In genomic region chr14:74905990-74906389, GRCm38 (mm10) we compare ENCODE assay signal across 21 mouse cellular contexts. TPM values are rescaled to one million over a fixed set of nuclear protein-coding genes. Genes with fewer than 3 reads are reported as not detected.
A peak's percentile ranks its signal among the peaks of the same experiment; 100 is the strongest.
DNase-seq lines count a peak whose midpoint lies in the region; ATAC-seq and TF ChIP-seq lines count a peak whose summit lies in the region.
"Had no signal": no experiment of that assay in that cellular context is flagged by ENCODE, and none has a peak within 500 bp of the region (broad histone marks: within the 10 kb centered on the region; RNA-seq: fewer than 3 reads in every experiment).

No protein-coding gene starts in this region.

- ATAC-seq in lung, postnatal 0 days, result no peak
- ATAC-seq in common myeloid progenitor, adult 5-6 weeks (replicated peaks; ENCODE audit: low read depth, poor library complexity, severe bottlenecking), result peak; percentile 71
- ATAC-seq: forebrain, embryonic 16.5 days; midbrain, embryonic 13.5 days had no signal

- H3K4me1 ChIP-seq in lung, postnatal 0 days (ENCODE audit: insufficient read depth, low read depth, low read length), result peaks cover 18% of the 10 kb centered on the region
- peaks cover 19 to 76% of the 10 kb centered on the region in 2 experiments for H3K4me1 ChIP-seq in CH12.LX (ENCODE audit: control insufficient read depth in 1 of 2, insufficient read depth in 2 of 2)
- peaks cover 33% of the 10 kb centered on the region for H3K4me1 ChIP-seq in small intestine, adult 2 months (ENCODE audit: control insufficient read depth, insufficient read depth, insufficient read length, low read length)

- in situ Hi-C loops in CH12.LX (cut with MboI; ENCODE audit: low pct_ligation_motif_present, low pct_unique_long_range_greater_than_20kb, low sequenced_read_pairs), result no loop called here

- H3K9ac ChIP-seq in lung, postnatal 0 days (replicated peaks; ENCODE audit: low read depth), result no peak overlapping the region
- H3K9ac ChIP-seq in CH12.LX (ENCODE audit: insufficient read depth, low read depth), result peak overlapping the region; percentile 53
- H3K9ac ChIP-seq: embryonic facial prominence, embryonic 13.5 days; hindbrain, embryonic 14.5 days; limb, embryonic 13.5 days; liver, embryonic 14.5 days; midbrain, embryonic 13.5 days; neural tube, embryonic 15.5 days had no signal

- no peak overlapping the region for H3K4me3 ChIP-seq in lung, postnatal 0 days (ENCODE audit: low read depth, low read length)
- H3K4me3 ChIP-seq in CH12.LX (replicated peaks in 1 of 3; ENCODE audit: low read depth in 2 of 3, low read length in 2 of 3, poor library complexity in 1 of 3), result no peak overlapping the region
- H3K4me3 ChIP-seq in small intestine, adult 2 months (ENCODE audit: low read depth, low read length), result no peak overlapping the region
- H3K4me3 ChIP-seq: embryonic facial prominence, embryonic 13.5 days; limb, embryonic 13.5 days; midbrain, embryonic 13.5 days; myocyte; neural tube, embryonic 15.5 days had no signal

- 30% methylated on average over 3 of the region's 3 CpGs for WGBS in lung, postnatal 0 days
- WGBS in small intestine, adult 2 months, result 43% methylated on average over 3 of the region's 3 CpGs

- H3K9me3 ChIP-seq in lung, postnatal 0 days (ENCODE audit: low read length), result no peaks in the 10 kb centered on the region
- no peaks in the 10 kb centered on the region for H3K9me3 ChIP-seq in CH12.LX (replicated peaks; ENCODE audit: low read length)
- H3K9me3 ChIP-seq: embryonic facial prominence, embryonic 13.5 days; limb, embryonic 13.5 days; midbrain, embryonic 13.5 days; neural tube, embryonic 15.5 days had no signal

- no peak overlapping the region for H3K4me2 ChIP-seq in lung, postnatal 0 days (replicated peaks; ENCODE audit: low read depth, low read length)
- peak overlapping the region; percentile 65 for H3K4me2 ChIP-seq in CH12.LX (ENCODE audit: insufficient read depth, low read depth, poor library complexity, severe bottlenecking)
- H3K4me2 ChIP-seq: embryonic facial prominence, embryonic 13.5 days; heart, embryonic 11.5 days; hindbrain, embryonic 14.5 days; limb, embryonic 13.5 days; midbrain, embryonic 13.5 days; neural tube, embryonic 15.5 days had no signal

- DNase-seq in lung, postnatal 0 days (ENCODE audit: low spot score), result peak; percentile 42
- DNase-seq in lung, postnatal 10 days, result no peak
- DNase-seq in CH12.LX (ENCODE audit: extremely low read depth), result no peak
- no peak for DNase-seq in gastrocnemius, postnatal 25 days
- DNase-seq in cerebellum, postnatal 25 days, result no peak
- DNase-seq: cerebellum, adult 8-10 months; kidney, adult 8-10 months; kidney, postnatal 25 days; lung, postnatal 14 days; thymus, postnatal 14 days had no signal

- TF ChIP-seq RAD21 in CH12.LX (IDR thresholded peaks at IDR 0.05; ENCODE audit: low read depth, low read length), result no peak

- H3K27ac ChIP-seq in lung, postnatal 0 days (ENCODE audit: low read length), result no peak overlapping the region
- H3K27ac ChIP-seq in CH12.LX (ENCODE audit: insufficient read depth, low read depth), result no peak overlapping the region; the same call in 1 of the 2 replicates
- H3K27ac ChIP-seq in small intestine, adult 2 months (ENCODE audit: insufficient read depth, low read depth, low read length), result 0 out of 2 replicates have a peak overlapping the region, but pooled peaks have one; percentile 14
- H3K27ac ChIP-seq: embryonic facial prominence, embryonic 13.5 days; hindbrain, embryonic 14.5 days; limb, embryonic 13.5 days; liver, embryonic 14.5 days; midbrain, embryonic 13.5 days; neural tube, embryonic 15.5 days had no signal

- no peaks in the 10 kb centered on the region; the same call in 1 of the 2 replicates for H3K79me2 ChIP-seq in CH12.LX (replicated peaks; ENCODE audit: control insufficient read depth, extremely low read depth, insufficient read depth, poor library complexity, severe bottlenecking)

- no peaks in the 10 kb centered on the region for H3K27me3 ChIP-seq in lung, postnatal 0 days (replicated peaks; ENCODE audit: insufficient read depth, low read length)
- H3K27me3 ChIP-seq in CH12.LX (replicated peaks), result no peaks in the 10 kb centered on the region
- H3K27me3 ChIP-seq in small intestine, adult 2 months (ENCODE audit: control insufficient read depth, insufficient read depth, low read length), result no peaks in the 10 kb centered on the region
- H3K27me3 ChIP-seq: embryonic facial prominence, embryonic 13.5 days; limb, embryonic 13.5 days; midbrain, embryonic 13.5 days; neural tube, embryonic 15.5 days had no signal

- no peaks in the 10 kb centered on the region for H3K36me3 ChIP-seq in lung, postnatal 0 days (ENCODE audit: insufficient read depth, low read length)
- peaks cover 0 to 14% of the 10 kb centered on the region in 2 experiments for H3K36me3 ChIP-seq in CH12.LX (replicated peaks in 1 of 2; ENCODE audit: control insufficient read depth in 1 of 2, insufficient read depth in 1 of 2, low read length in 1 of 2)
- no peaks in the 10 kb centered on the region for H3K36me3 ChIP-seq in small intestine, adult 2 months (ENCODE audit: control insufficient read depth, insufficient read depth, low read length)
- H3K36me3 ChIP-seq: embryonic facial prominence, embryonic 13.5 days; limb, embryonic 13.5 days; midbrain, embryonic 13.5 days; neural tube, embryonic 15.5 days had no signal

- no peak for TF ChIP-seq CTCF in lung, postnatal 0 days (IDR thresholded peaks at IDR 0.05)
- TF ChIP-seq CTCF in CH12.LX (conservative IDR thresholded peaks at IDR 0.05 in 1 of 2, IDR thresholded peaks at IDR 0.05 in 1 of 2; ENCODE audit: low read depth in 2 of 2, low read length in 2 of 2), result no peak
- TF ChIP-seq CTCF in small intestine, adult 2 months (IDR thresholded peaks at IDR 0.05; ENCODE audit: extremely low read depth, insufficient read length, insufficient replicate concordance, low read depth, low read length), result no peak

- no peak for TF ChIP-seq POLR2A in CH12.LX (IDR thresholded peaks at IDR 0.05; ENCODE audit: low read depth, low read length)
- TF ChIP-seq POLR2A in small intestine, adult 2 months (IDR thresholded peaks at IDR 0.05; ENCODE audit: low read depth, low read length), result no peak

- TF ChIP-seq EP300 in lung, postnatal 0 days (IDR thresholded peaks at IDR 0.05), result no peak
- TF ChIP-seq EP300 in CH12.LX (IDR thresholded peaks at IDR 0.05; ENCODE audit: low read length), result peak; percentile 59

- dilution Hi-C loops in CH12.LX (cut with MboI; ENCODE audit: extremely low pct_ligation_motif_present, extremely low pct_unique_long_range_greater_than_20kb, low sequenced_read_pairs), result no loop called here

TF ChIP-seq in CH12.LX, 34 proteins besides CTCF, POLR2A, EP300 and RAD21:
- TF ChIP-seq ETS1 (conservative IDR thresholded peaks at IDR 0.05; ENCODE audit: low read depth, low read length) (0 out of 2 replicates have a peak, but pooled peaks have one; percentile 14), KAT2A (IDR thresholded peaks at IDR 0.05; ENCODE audit: insufficient replicate concordance, low read length) (no peak), PAX5 (IDR thresholded peaks at IDR 0.05; ENCODE audit: low read length) (no peak), JUND (conservative IDR thresholded peaks at IDR 0.05; ENCODE audit: low read depth, low read length) (no peak), TCF12 (IDR thresholded peaks at IDR 0.05; ENCODE audit: low read depth, low read length) (0 out of 2 replicates have a peak, but pooled peaks have one; percentile 15), NRF1 (IDR thresholded peaks at IDR 0.05; ENCODE audit: low read depth, low read length) (no peak), POLR2AphosphoS2 (IDR thresholded peaks at IDR 0.05; ENCODE audit: low read depth, low read length) (no peak), TBP (conservative IDR thresholded peaks at IDR 0.05; ENCODE audit: low read depth, low read length) (0 out of 2 replicates have a peak, but pooled peaks have one; percentile 27), USF2 (conservative IDR thresholded peaks at IDR 0.05; ENCODE audit: low read depth, low read length) (no peak), ZNF384 (IDR thresholded peaks at IDR 0.05; ENCODE audit: low read depth, low read length) (peak; percentile 83), ZC3H11A (IDR thresholded peaks at IDR 0.05; ENCODE audit: low read depth, low read length) (no peak), NELFE (IDR thresholded peaks at IDR 0.05; ENCODE audit: low read depth, low read length) (no peak), USF1 (IDR thresholded peaks at IDR 0.05; ENCODE audit: low read depth, low read length) (no peak), UBTF (IDR thresholded peaks at IDR 0.05; ENCODE audit: low read depth, low read length) (no peak), RCOR1 (conservative IDR thresholded peaks at IDR 0.05; ENCODE audit: low read depth, low read length) (no peak), ZMIZ1 (IDR thresholded peaks at IDR 0.05; ENCODE audit: low read depth, low read length) (no peak), IRF4 (IDR thresholded peaks at IDR 0.05; ENCODE audit: low read depth, low read length) (peak; percentile 35; the same call in 1 of the 2 replicates), CHD2 (IDR thresholded peaks at IDR 0.05; ENCODE audit: low read length) (no peak), MAFK (IDR thresholded peaks at IDR 0.05; ENCODE audit: insufficient replicate concordance, low read length) (no peak), ZKSCAN1 (IDR thresholded peaks at IDR 0.05; ENCODE audit: borderline replicate concordance, low read depth, low read length) (no peak), HCFC1 (IDR thresholded peaks at IDR 0.05; ENCODE audit: low read depth, low read length) (peak; percentile 54), ELF1 (IDR thresholded peaks at IDR 0.05; ENCODE audit: low read depth, low read length) (peak; percentile 71), CHD1 (IDR thresholded peaks at IDR 0.05; ENCODE audit: low read depth, low read length) (peak; percentile 78; the same call in 1 of the 2 replicates)
TF ChIP-seq in CH12.LX: peak in this region for 8.

RNA-seq across cellular contexts. Expression of gene Lrch1, which starts 41.7 kb away (rescaled TPM):
- 13.5 and 15.3 TPM in 2 replicates for polyA plus RNA-seq in lung, postnatal 0 days (2015; fragmentation: Nextera tagmentation; extraction: Ambion mirVana)
- total RNA-seq in CH12.LX (2012; rRNA removed) (10.3 TPM in 2 replicates), CH12.LX (2014; rRNA removed) (12.8 and 14.1 TPM in 2 replicates)
- polyA plus RNA-seq in CH12.LX (2012; ENCODE audit: insufficient read length, low read depth), result 21.6 and 23.3 TPM in 2 replicates
- 15.9 and 16.8 TPM in 2 replicates for total RNA-seq in common myeloid progenitor, adult 5-6 weeks (2017)
- polyA plus RNA-seq in small intestine, adult 2 months (2012; rRNA removed), result 3.5 and 6.1 TPM in 2 replicates
- total RNA-seq in gastrocnemius, postnatal 25 days (2021), result 1 to 10 TPM; 4.1 to 4.2 TPM
